Mouse (Mus musculus) liver, postnatal 0 days (tissue): ENCODE data around the gene Cwc27. TPM values are rescaled to one million over a fixed set of nuclear protein-coding genes. Genes with fewer than 3 reads are reported as not detected.

Source experiments
- ATAC-seq: fragments of 200-750 bp; cut with Nextera tagmentation; 2 replicates; pipeline ENCODE4 v1.8.0; 2017; ENCODE audit warnings: mild to moderate bottlenecking, moderate library complexity
- DNase-seq: peaks from one replicate; pipeline ENCODE4 v3.0.0-alpha.2; 2016
- H3K27ac ChIP-seq: fragments of 300-500 bp; sonication (generic); 2 replicates; pipeline ENCODE4 v1.5.1; 2014; ENCODE audit warnings: antibody characterized with exemption, moderate library complexity, mild to moderate bottlenecking, low read depth
- H3K27me3 ChIP-seq: fragments of 300-500 bp; sonication (generic); 2 replicates; pipeline ENCODE4 v1.6.1; 2014; ENCODE audit warnings: low read length, control low read depth, mixed read lengths; ENCODE audit not compliant: insufficient read depth
- H3K36me3 ChIP-seq: fragments of 300-500 bp; sonication (generic); replicated peaks from 2 replicates; pipeline ENCODE4 v1.6.1; 2014; ENCODE audit warnings: mild to moderate bottlenecking, control low read depth, low read length, moderate library complexity, mixed read lengths; ENCODE audit not compliant: insufficient read depth
- H3K4me1 ChIP-seq: fragments of 300-500 bp; sonication (generic); 2 replicates; pipeline ENCODE4 v1.6.1; 2014; ENCODE audit warnings: antibody characterized with exemption, mild to moderate bottlenecking, control low read depth; ENCODE audit not compliant: insufficient read depth
- H3K4me2 ChIP-seq: fragments of 300-500 bp; sonication (generic); 2 replicates; pipeline ENCODE4 v1.6.1; 2014; ENCODE audit warnings: low read depth, mild to moderate bottlenecking, low read length, moderate library complexity, mixed read lengths
- H3K4me3 ChIP-seq: fragments of 300-500 bp; sonication (generic); 2 replicates; pipeline ENCODE4 v1.5.1; 2014; ENCODE audit warnings: low read depth, low read length
- H3K9ac ChIP-seq: fragments of 300-500 bp; sonication (generic); replicated peaks from 2 replicates; pipeline ENCODE4 v1.6.1; 2014; ENCODE audit warnings: mild to moderate bottlenecking, moderate library complexity
- H3K9me3 ChIP-seq: fragments of 300-500 bp; sonication (generic); 2 replicates; pipeline ENCODE4 v1.6.1; 2016; ENCODE audit warnings: mild to moderate bottlenecking, control low read depth, low read length, mixed read lengths
- CTCF ChIP-seq: sonication (generic); IDR thresholded peaks from 2 replicates; pipeline ENCODE4 v1.5.1; 2016; ENCODE audit warnings: antibody characterized with exemption, low read depth
- EP300 ChIP-seq: IDR thresholded peaks from 2 replicates; pipeline ENCODE4 v1.6.1; 2016; ENCODE audit warnings: antibody characterized with exemption, low read depth, mild to moderate bottlenecking
- WGBS: fragments of 180-500 bp; shearing (Covaris S2); extraction: QIAGEN DNeasy Blood & Tissue Kit; methylation state at CpG from one replicate; pipeline ENCODE4 v1.1.7; 2014; ENCODE audit not compliant: insufficient replicate concordance; 5-methylcytosine and 5-hydroxymethylcytosine counted together
- polyA plus RNA-seq: library from polyadenylated mRNA; unstranded; fragments of >200 nt; fragmentation: Nextera tagmentation; extraction: Ambion mirVana; gene quantifications from 2 replicates; pipeline ENCODE4 v1.2.1, GENCODE M21; 2015

Gene Cwc27
- polyA plus RNA-seq, 1 experiment from 2014 or later, result 7.8 TPM

GRCm38 (mm10) chr13:104759381-104759780, 57.6 kb downstream of the Cwc27 start:
- no peaks in the 10 kb centered on the region for H3K36me3 ChIP-seq
- H3K9ac ChIP-seq, result no peak overlapping the region
- TF ChIP-seq EP300, result no peak
- no peak for TF ChIP-seq CTCF
- H3K9me3 ChIP-seq, result no peaks in the 10 kb centered on the region
- no peaks in the 10 kb centered on the region for H3K4me1 ChIP-seq
- no peak for DNase-seq
- H3K4me2 ChIP-seq, result no peak overlapping the region
- ATAC-seq, result no peak
- H3K27me3 ChIP-seq, result no peaks in the 10 kb centered on the region
- no peak overlapping the region for H3K4me3 ChIP-seq
- no peak overlapping the region for H3K27ac ChIP-seq
- 92% methylated on average over 1 of the region's 1 CpGs for WGBS

GRCm38 (mm10) chr13:104747032-104747431, 69.9 kb downstream of the Cwc27 start:
- no peaks in the 10 kb centered on the region for H3K4me1 ChIP-seq
- H3K27ac ChIP-seq, result no peak overlapping the region
- no peak overlapping the region for H3K9ac ChIP-seq
- no peaks in the 10 kb centered on the region for H3K9me3 ChIP-seq
- TF ChIP-seq EP300, result no peak
- no peak for TF ChIP-seq CTCF
- no peak overlapping the region for H3K4me2 ChIP-seq
- no peaks in the 10 kb centered on the region for H3K36me3 ChIP-seq
- no peak for DNase-seq
- H3K4me3 ChIP-seq, result no peak overlapping the region
- no peak for ATAC-seq
- no peaks in the 10 kb centered on the region for H3K27me3 ChIP-seq

GRCm38 (mm10) chr13:104742866-104743265, 74.1 kb downstream of the Cwc27 start:
- DNase-seq, result no peak
- Histone ChIP-seq H3K9me3 (no peaks in the 10 kb centered on the region), H3K4me2 (no peak overlapping the region), H3K36me3 (no peaks in the 10 kb centered on the region), H3K4me3 (no peak overlapping the region), H3K9ac (no peak overlapping the region), H3K27ac (no peak overlapping the region), H3K27me3 (no peaks in the 10 kb centered on the region), H3K4me1 (no peaks in the 10 kb centered on the region)
- no peak for ATAC-seq
- TF ChIP-seq EP300 (no peak), CTCF (no peak)
- WGBS, result 85% methylated on average over 4 of the region's 4 CpGs

GRCm38 (mm10) chr13:104729261-104730046, 87.5 kb downstream of the Cwc27 start:
- Histone ChIP-seq H3K27ac (no peak overlapping the region), H3K27me3 (no peaks in the 10 kb centered on the region), H3K4me2 (no peak overlapping the region), H3K4me3 (no peak overlapping the region), H3K36me3 (no peaks in the 10 kb centered on the region), H3K9me3 (no peaks in the 10 kb centered on the region), H3K4me1 (no peaks in the 10 kb centered on the region), H3K9ac (no peak overlapping the region)
- TF ChIP-seq EP300, result no peak
- no peak for TF ChIP-seq CTCF
- DNase-seq, result no peak
- WGBS, result 59% methylated on average over 3 of the region's 3 CpGs
- ATAC-seq, result no peak

- Histone ChIP-seq H3K9ac (no peak overlapping the region), H3K4me1 (no peaks in the 10 kb centered on the region), H3K4me3 (no peak overlapping the region), H3K9me3 (no peaks in the 10 kb centered on the region), H3K27me3 (no peaks in the 10 kb centered on the region), H3K36me3 (no peaks in the 10 kb centered on the region), H3K4me2 (no peak overlapping the region), H3K27ac (no peak overlapping the region)
- WGBS, result 76% methylated on average over 2 of the region's 2 CpGs
- no peak for ATAC-seq
- TF ChIP-seq EP300 (no peak), CTCF (no peak)
- DNase-seq, result no peak
Observed at GRCm38 (mm10) chr13:104727681-104728080, 89.3 kb downstream of the Cwc27 start.

GRCm38 (mm10) chr13:104720133-104720532, 96.8 kb downstream of the Cwc27 start:
- H3K4me3 ChIP-seq, result no peak overlapping the region
- H3K9me3 ChIP-seq, result no peaks in the 10 kb centered on the region
- TF ChIP-seq EP300 (no peak), CTCF (no peak)
- H3K27me3 ChIP-seq, result no peaks in the 10 kb centered on the region
- no peak overlapping the region for H3K4me2 ChIP-seq
- no peak for ATAC-seq
- H3K9ac ChIP-seq, result no peak overlapping the region
- no peak for DNase-seq
- WGBS, result 44% methylated on average over 5 of the region's 5 CpGs
- no peaks in the 10 kb centered on the region; the same call in 1 of the 2 replicates for H3K4me1 ChIP-seq
- H3K27ac ChIP-seq, result no peak overlapping the region
- H3K36me3 ChIP-seq, result no peaks in the 10 kb centered on the region
